Mouse (Mus musculus) layer of hippocampus, postnatal 36 days (tissue): ENCODE measurements around the gene Cwf19l2. TPM values are rescaled to one million over a fixed set of nuclear protein-coding genes. Genes with fewer than 3 reads are reported as not detected.
"Not testable (repeated sequence)": the region's sequence is repeated elsewhere in the genome, so short reads cannot be mapped to it uniquely, and the experiment has no call there.

Experiments used
- DNase-seq, 2 experiments: peaks; one replicate each; pipeline ENCODE4 v3.0.0; 2022
- total RNA-seq, 2 experiments: library from RNA; stranded (reverse); gene quantifications; 2 replicates each; pipeline ENCODE4 v1.2.3; 2021

Cwf19l2 gene
- 10 to 100 TPM; 18.9 to 19.6 TPM for total RNA-seq

DNA sequence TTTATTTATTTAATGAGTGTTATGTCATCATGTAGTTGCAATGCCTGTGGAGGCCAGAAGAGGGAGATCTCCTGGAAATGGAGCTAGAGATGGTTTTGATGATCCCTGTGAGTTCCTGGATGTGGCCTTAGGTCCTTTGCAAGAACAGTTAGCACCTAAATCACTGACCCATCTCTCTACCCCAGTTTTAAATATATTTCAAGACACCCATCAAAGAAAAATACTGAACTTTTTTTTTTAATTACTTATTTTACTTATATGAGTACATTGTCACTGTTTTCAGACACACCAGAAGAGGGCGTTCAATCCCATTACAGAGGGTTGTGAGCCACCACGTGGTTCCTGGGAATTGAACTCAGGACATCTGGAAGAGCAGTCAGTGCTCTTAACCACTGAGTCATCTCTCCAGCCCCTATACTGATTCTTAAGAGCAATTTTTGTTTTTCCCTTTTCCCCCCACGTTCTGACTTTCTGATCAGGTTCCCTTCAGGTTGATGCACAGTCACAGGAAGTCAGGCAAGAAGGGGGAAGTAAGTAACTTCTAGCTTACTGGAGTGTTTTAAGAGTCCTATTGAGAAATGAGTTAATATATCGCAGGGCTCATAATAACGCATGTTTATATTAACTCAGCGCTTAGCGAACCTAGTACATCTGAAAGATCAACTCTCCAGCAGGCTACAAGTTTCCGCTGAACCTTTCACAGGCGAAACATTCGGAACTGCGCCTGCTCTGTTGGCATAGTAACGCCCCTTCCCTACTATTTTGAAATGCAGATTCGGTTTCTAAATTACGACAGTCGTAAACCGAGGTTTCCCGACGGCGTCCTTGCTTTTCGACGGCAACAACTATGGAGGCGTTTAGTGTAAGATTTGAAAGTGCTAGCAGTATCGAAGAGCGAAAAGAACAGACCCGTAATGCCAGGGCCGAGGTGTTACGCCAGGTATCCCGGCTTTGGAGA is at the start of gene Cwf19l2:
Gene Cwf19l2, plus strand, starts transcription at position 342 of the 958 bp plus-strand sequence.
- peak; percentile 81 to 82 for DNase-seq

DNA sequence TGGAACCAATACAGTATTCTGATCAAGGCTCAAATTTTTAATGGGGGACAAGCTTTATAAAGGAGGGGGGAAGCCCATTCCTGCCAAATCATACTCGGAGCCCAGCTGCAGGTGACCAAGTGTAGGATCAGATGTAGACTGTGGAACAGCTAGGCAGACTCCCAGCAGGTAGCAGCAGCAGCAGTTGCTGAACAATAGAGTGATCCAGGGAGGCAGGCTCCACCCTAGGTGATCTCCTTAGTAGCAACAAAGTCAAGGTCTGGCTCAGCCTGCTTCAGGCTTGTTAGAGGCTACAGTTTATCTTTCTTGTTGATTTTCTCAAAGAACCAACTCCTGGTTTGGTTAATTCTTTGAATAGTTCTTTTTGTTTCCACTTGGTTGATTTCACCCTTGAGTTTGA is 27.1 kb upstream of the Cwf19l2 start:
- DNase-seq: not testable (repeated sequence)

DNA sequence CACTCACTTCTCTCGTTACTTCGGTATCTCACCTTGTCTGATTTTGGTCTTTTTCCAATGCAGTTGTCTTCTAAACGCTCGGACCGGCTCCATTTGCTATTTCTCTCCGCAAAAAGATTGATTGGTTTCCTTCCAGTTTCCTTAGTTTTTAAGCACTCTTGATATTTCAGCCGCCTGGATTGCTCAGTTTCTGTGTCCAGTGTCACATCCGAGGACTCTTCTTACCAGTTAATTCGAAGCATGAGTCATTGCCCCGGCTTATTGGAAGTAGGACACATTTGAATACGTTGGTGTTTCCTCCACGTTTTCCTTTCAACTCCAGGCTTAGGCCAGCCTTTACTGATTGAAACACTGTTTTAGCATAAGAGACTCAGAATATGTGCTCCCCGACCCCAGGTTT is 980 bp downstream of the Cwf19l2 start:
- peak; percentile 3 for DNase-seq

GRCm38 (mm10) chr9:3439555-3440300 is 36.3 kb downstream of the Cwf19l2 start:
- not testable (repeated sequence) for DNase-seq

GRCm38 (mm10) chr9:3471897-3472296 is 68.5 kb downstream of the Cwf19l2 start:
- DNase-seq: no peak

DNA sequence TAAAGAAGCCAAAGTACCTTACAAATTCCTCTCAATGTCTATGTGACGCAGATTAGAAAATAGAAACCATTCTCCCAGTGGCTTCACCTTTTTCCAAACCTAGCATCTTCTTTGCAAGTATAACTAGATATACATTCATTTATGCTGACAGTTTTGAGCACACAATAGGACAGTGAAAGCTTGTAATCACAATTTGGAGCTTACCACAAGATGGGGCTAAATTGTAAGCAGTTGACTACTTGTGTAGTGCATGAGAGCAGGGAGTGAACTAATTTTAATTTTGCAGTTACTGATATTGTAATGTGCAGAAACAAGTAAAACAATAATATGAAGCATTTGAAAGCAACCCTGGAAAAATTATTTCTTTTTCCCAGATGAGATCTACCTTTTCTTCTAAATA is 115.3 kb downstream of the Cwf19l2 start:
- DNase-seq: no peak

GRCm38 (mm10) chr9:3519178-3519577 is 115.8 kb downstream of the Cwf19l2 start:
- DNase-seq: no peak

DNA sequence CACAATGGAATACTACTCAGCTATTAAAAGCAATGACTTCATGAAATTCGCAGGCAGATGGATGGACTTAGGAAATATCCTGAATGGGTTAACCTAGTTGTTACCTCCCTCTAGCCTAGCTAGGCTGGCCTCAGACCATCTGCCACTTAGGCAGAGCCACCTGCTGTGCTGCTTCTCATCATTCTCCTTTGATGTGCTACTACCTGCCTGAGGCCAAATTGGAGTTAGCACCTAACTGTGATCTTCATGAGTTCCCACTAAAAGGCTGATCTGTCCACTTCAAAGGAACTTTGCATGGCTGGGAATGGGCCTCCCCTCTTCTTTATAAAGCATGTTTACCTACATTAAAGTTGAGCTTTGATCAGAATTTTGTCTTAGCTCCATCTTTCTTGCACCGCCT is 117.6 kb downstream of the Cwf19l2 start:
- DNase-seq: no peak

Other genes with a start within 250 kb of the Cwf19l2 start
- 10 to 100 TPM; 43.1 to 46.3 TPM for gene Alkbh8, start 68.5 kb upstream of the Cwf19l2 start, total RNA-seq
- 10 to 100 TPM; 65.2 to 68.6 TPM for gene Gucy1a2, start 129.2 kb downstream of the Cwf19l2 start, total RNA-seq